Mouse (Mus musculus) right cerebral cortex, postnatal 14 days (tissue): ENCODE results near the gene Krtap17-1.

Source experiments
- DNase-seq: peaks from one replicate; pipeline ENCODE4 v3.0.0; 2022

Gene Krtap17-1

GRCm38 (mm10) chr11:99993620-99994383 lies at the start of gene Krtap17-1:
Gene Krtap17-1, minus strand, starts transcription at chr11:99993994.
- DNase-seq = no peak

DNA sequence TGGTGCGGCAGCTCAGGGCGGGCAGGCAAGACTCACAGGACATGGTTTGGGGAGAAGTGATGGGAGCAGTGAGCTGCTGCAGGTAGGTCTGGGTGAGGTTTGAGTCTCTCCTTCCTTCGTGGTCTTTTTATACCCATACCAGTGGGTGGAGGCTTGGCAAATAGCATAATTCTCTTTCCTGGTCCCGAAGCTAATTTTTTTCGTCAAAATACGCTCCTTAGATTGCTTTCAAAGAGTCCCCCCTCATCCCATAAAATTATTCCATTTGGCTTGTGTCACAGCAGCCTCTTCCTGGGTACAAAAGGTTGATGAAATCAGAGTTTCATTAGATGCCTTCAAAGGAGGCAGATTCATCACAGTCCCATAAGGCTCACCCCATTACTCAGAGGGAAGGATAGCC lies 47.7 kb upstream of the Krtap17-1 start, which contains the start of gene Krt34:
Gene Krt34, minus strand, starts transcription at position 101 of the 400 bp plus-strand sequence.
- DNase-seq = no peak

- DNase-seq = no peak
Observed at GRCm38 (mm10) chr11:100029768-100030167, 36.0 kb upstream of the Krtap17-1 start, which contains the start of gene Krt33b. Gene Krt33b, minus strand, starts transcription at chr11:100029868.

- DNase-seq = no peak
Observed at GRCm38 (mm10) chr11:100021438-100021837, 27.6 kb upstream of the Krtap17-1 start.

DNA sequence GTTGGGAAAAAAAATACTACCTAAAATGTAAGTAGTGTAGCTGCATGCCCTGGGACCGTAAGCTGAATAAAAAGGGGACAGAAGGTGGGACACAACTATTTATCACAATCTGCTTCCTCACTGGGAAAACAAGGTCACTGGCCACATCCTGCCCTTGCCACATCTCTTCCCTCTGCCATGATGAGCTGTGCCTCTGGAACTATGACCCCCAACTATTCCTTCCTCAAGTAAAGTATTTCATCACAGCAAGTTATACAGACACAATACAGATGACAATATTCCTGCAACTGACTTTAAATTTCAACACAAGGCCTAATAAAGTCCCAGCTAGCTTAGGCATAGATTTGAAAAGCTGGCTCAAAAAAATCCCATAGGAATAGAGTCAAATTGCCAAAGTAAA lies 25.7 kb upstream of the Krtap17-1 start:
- DNase-seq = no peak

DNA sequence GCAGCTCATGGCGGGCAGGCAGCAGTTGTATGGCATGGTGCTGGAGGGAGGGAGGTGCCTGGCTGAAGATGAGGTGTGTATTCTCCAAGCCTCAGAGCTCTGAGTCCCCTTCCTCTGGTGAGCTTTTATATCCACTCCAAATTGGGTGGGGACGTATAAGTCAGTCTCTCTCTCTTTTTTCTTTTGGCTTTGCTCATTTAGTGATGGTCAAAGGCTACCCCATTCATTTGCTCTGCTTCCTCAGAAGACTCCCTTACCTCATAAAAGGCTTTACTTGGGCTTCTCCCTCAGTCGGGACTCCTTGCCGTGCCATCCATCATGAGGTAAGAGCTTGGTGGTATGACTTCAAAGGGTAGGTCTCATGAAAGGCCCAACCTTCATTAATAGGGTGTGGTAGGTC lies 22.3 kb upstream of the Krtap17-1 start, which contains the start of gene Krt33a:
Gene Krt33a, minus strand, starts transcription at position 101 of the 400 bp plus-strand sequence.
- DNase-seq = no peak

GRCm38 (mm10) chr11:100013691-100014171 lies 19.9 kb upstream of the Krtap17-1 start:
- DNase-seq = no peak

DNA sequence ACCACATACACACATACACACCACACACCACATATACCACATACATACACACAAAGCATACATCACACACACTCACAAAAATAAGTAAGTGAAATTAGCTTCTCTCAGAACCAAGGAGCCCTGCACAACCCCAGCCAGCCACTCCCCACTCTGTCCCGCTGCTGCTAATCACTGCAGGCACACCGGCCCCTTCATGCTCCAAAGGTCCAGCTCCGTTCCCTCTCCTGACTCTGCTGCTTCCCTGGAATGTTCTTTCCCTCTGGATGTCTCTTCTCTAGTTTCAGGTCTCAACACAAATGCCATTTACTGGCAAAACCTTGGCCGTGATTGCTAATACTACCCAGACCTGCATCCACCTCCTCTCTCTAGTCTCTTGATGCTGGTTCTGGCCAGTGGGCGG lies 16.9 kb upstream of the Krtap17-1 start:
- DNase-seq = no peak

DNA sequence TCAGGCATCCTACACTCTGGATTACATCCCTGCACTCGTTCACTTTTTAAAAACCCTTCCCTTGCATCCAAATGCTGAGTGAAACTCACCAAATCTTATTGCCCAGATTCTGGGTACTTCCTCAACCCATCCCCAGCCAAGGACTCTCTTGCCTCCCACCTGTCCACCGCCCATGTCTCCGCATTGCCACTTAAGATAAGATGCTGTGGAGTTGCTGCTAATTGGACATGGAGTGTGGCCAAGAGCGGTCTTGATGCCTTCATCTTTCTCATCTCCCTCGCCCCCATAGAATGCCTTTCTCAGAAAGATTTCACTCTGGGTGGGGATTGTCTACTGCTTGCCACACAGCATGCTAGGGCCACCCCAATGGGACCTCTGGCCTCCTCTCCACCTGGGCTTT lies 14.5 kb upstream of the Krtap17-1 start:
- no peak for DNase-seq

DNA sequence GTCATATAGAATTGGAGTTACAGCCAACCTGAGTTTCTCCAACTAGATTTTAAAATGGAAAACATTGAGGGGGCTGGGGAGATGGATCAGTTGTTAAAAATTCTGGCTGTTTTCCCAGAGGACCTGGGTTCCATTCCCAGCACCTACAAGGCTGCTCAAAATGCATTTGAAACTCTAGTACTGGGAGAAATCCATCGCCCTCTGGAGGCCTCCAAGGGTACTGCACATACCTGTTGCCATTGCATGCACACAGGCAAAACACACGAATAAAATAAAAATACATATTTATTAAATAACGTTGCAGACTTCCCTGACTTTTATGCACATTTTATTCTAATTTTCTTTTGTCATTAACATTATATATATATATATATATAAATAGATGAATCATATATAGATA lies 12.8 kb upstream of the Krtap17-1 start:
- DNase-seq = no peak

- no peak for DNase-seq
Observed at GRCm38 (mm10) chr11:100005905-100006304, 12.1 kb upstream of the Krtap17-1 start.

DNA sequence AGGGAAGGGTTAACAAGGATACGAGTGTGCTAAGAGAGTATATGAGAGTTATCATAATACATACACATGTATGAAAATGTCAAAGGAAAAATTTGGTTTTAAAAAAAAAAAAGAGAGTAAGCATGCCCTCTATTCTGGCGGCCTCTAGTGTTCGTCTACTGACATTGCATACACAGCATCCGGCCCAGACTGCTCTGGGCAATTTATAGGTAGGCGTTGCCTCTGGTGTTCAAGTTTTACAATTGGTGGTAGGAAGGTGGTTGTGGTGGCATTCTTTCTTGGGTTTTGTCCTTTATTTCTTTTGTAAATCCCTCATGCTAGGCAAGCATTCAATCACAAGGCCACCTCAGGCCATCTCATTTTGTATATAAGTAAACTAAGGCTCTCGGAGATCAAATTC lies 11.1 kb upstream of the Krtap17-1 start:
- DNase-seq = peak; percentile 68

DNA sequence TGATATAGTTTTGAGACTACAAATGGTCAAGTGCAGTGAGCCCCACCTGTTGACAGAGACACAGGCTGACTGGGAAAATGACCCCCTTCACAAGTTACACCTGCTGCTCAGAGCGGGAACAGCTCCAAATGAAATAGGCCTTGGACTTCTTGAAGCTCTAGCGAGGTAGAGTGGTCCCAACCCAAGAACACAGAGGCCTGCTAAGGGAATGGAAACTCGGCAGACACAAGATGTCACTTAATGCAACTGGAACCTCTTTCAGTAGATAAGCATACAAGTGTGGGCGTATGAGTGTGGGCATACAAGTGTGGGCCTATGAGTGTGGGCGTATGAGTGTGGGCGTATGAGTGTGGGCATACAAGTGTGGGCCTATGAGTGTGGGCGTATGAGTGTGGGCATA lies 5.3 kb upstream of the Krtap17-1 start:
- no peak for DNase-seq

DNA sequence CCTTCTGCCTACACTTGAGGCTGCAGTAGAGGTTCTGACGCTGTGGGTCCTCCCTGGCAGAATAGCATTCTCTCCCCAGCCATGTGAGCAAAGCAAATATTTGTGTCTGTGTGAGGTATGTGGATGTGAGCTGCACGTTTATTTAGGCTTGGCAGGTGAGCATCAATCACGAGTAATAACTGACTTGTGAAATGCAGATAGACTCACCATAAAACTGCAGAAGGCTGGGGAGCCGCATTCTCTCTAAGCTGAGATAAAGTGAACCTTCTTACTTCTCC lies 529 bp upstream of the Krtap17-1 start:
- no peak for DNase-seq

DNA sequence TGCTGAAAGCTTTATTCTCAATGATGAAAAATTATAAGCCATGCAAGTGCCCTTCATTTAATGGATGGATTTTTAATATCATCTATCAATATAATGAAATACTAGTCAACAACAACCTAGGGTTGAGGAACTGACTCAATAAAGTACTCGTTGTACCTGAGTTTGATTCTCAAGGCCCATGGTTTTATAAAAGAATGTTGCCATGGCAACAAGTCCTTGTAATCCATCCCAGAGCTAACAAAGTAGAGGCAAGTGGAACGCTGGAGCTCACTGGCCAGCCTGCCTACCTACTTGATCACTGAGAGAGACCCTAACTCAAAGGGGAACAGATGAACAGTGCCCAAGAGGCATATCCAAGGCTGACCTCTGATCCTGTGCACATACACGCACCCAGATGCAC lies 3.2 kb downstream of the Krtap17-1 start:
- no peak for DNase-seq

DNA sequence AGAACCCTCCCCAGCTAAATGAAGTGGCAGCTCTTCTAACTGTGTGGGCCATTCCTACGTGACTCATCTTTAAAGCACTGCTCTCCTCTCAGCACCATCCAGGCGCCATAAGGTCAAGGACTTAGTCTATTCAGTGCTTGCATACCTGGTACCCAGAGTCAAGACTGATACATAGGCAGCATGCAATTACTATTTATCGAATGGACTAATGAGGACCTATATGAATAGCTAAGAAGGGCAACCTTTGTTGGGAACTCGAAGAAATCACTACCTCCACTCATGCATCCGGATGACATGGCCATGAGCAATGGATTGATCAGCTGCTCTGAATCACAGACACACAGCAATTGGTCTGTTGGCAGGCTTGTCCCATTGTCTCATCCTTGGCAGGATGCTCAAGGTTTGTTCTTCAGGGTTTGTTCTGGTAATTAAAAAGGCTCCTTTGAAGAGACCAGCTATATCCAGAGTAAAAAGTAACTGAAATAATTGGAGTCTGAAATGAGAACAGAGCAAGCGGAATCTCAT lies 3.9 kb downstream of the Krtap17-1 start:
- no peak for DNase-seq

DNA sequence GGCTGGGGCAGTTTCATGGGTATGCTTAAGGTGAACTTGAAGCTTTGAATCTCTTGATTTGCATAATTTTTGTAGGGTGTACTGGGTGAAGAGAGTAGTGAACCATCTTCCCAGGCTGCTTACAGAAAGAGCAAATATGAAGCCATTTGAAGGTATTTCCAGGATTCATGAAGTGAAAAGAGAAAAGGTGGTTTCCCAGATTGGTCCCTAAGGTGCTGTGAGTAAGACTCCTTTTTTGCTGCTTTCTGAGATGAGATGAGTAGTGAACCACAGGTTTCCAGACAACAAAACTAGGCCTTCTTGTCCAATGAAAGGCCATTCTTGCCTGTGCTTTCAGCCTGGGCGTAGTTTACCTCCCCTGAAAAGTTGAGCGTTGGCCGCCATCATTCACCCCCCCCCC lies 5.3 kb downstream of the Krtap17-1 start:
- no peak for DNase-seq

- no peak for DNase-seq
Observed at GRCm38 (mm10) chr11:99986180-99986647, 7.6 kb downstream of the Krtap17-1 start, which contains the start of gene Krtap16-1. Gene Krtap16-1, minus strand, starts transcription at chr11:99986597.

GRCm38 (mm10) chr11:99985291-99986092 lies 8.3 kb downstream of the Krtap17-1 start:
- peak; percentile 49 for DNase-seq

- DNase-seq = no peak
Observed at GRCm38 (mm10) chr11:99983442-99983841, 10.4 kb downstream of the Krtap17-1 start.

DNA sequence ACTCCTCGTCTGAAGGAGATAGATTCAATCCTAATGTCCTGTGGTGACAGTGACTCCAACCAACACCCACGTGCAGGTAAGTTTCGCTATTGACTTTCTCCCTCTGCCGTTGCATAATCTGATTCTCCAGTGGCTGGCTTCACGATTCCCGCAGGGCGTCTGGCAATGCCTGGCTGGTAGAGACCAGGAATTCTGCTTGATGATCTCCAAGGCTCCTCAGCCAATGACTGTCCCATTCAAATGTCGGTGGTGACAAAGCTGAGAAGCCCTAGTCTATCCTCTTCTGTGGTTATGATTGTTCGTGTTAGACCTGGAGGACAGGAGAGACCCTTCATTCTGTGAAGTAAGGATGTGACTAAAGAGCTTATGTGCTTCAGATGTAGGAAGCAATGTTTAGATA lies 11.1 kb downstream of the Krtap17-1 start:
- no peak for DNase-seq

DNA sequence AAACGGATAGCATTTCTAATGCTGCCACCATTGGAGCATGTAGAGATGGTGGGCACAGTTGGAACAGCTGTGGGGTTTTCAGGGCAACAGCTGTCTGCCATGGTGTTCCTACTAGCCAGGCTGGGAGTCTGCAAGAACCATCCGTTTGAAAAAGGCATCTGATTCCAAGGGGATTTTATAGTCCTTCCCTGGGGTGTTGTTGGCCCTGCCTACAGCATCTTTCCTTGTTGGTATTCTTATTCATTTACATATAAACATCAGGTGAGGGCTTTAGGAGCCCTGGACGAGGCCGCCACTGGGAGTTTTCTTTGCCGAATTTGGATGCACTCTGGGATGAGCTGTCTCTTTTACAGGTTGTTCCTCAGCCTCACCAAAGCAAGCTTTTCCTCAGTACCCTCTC lies 14.8 kb downstream of the Krtap17-1 start, which contains the start of gene Krtap29-1:
Gene Krtap29-1, minus strand, starts transcription at position 101 of the 400 bp plus-strand sequence.
- no peak for DNase-seq

- no peak for DNase-seq
Observed at GRCm38 (mm10) chr11:99965961-99966360, 27.8 kb downstream of the Krtap17-1 start.
